7 mouse cellular contexts compared by ENCODE assay signal in genomic region chr11:55419296-55419677, GRCm38 (mm10). TPM values are rescaled to one million over a fixed set of nuclear protein-coding genes. Genes with fewer than 3 reads are reported as not detected.
DNase-seq lines count a peak whose midpoint lies in the region; ATAC-seq and TF ChIP-seq lines count a peak whose summit lies in the region.

No protein-coding gene starts in this region.

- WGBS in thymus, adult 2 months: 78% methylated on average over 4 of the region's 4 CpGs
- 3% methylated on average over 4 of the region's 4 CpGs for WGBS in embryonic facial prominence, embryonic 10.5 days
- WGBS in heart, embryonic 14.5 days: 1% methylated on average over 4 of the region's 4 CpGs
- WGBS in midbrain, postnatal 0 days: 5% methylated on average over 4 of the region's 4 CpGs

- no peaks in the 10 kb centered on the region for H3K36me3 ChIP-seq in thymus, adult 2 months (ENCODE audit: control insufficient read depth, insufficient read depth, low read length)
- H3K36me3 ChIP-seq in embryonic facial prominence, embryonic 10.5 days (replicated peaks): no peaks in the 10 kb centered on the region; the same call in 1 of the 2 replicates
- no peaks in the 10 kb centered on the region for H3K36me3 ChIP-seq in heart, embryonic 14.5 days (ENCODE audit: control insufficient read depth, insufficient read depth, low read length)
- no peaks in the 10 kb centered on the region for H3K36me3 ChIP-seq in midbrain, postnatal 0 days (ENCODE audit: insufficient read depth, low read length)

- intact Hi-C loops in left cerebral cortex, postnatal 4 days (cut with DNase I): no loop called here

- 0 out of 2 replicates have a peak overlapping the region, but pooled peaks have one; percentile 29 for H3K27ac ChIP-seq in thymus, adult 2 months (ENCODE audit: control insufficient read depth, insufficient read depth, low read length)
- peak overlapping the region; percentile 91 for H3K27ac ChIP-seq in embryonic facial prominence, embryonic 10.5 days (replicated peaks)
- peak overlapping the region; percentile 96 to 98 for H3K27ac ChIP-seq in heart, embryonic 14.5 days (replicated peaks in 1 of 2; ENCODE audit: control insufficient read depth in 1 of 2, insufficient read depth in 1 of 2, low read depth in 2 of 2, low read length in 2 of 2)
- H3K27ac ChIP-seq in midbrain, postnatal 0 days (ENCODE audit: low read depth, low read length): peak overlapping the region; percentile 77

- no peak for DNase-seq in thymus, adult 2 months
- no peak for DNase-seq in thymus, adult 18-20 months
- DNase-seq in embryonic facial prominence, embryonic 10.5 days (ENCODE audit: low spot score): no peak
- peak; percentile 53 for DNase-seq in left cerebral cortex, postnatal 4 days
- DNase-seq in midbrain, postnatal 0 days (ENCODE audit: low spot score): peak; percentile 55
- DNase-seq in yolk sac, embryonic 10.5 days (ENCODE audit: low spot score): no peak

- 0 out of 2 replicates have a peak, but pooled peaks cover 2% of the 10 kb centered on the region for H3K4me1 ChIP-seq in thymus, adult 2 months (replicated peaks; ENCODE audit: control insufficient read depth, insufficient read depth, low read length)
- peaks cover 58% of the 10 kb centered on the region for H3K4me1 ChIP-seq in embryonic facial prominence, embryonic 10.5 days
- H3K4me1 ChIP-seq in heart, embryonic 14.5 days (ENCODE audit: control insufficient read depth in 2 of 2, insufficient read depth in 2 of 2, low read length in 2 of 2): peaks cover 37 to 67% of the 10 kb centered on the region in 2 experiments
- peaks cover 11% of the 10 kb centered on the region; the same call in 1 of the 2 replicates for H3K4me1 ChIP-seq in midbrain, postnatal 0 days (ENCODE audit: insufficient read depth, low read length)

- TF ChIP-seq POLR2A in thymus, adult 2 months (IDR thresholded peaks at IDR 0.05; ENCODE audit: control insufficient read depth, extremely low read depth, insufficient read depth, low read length, poor library complexity): no peak

- H3K9ac ChIP-seq in heart, embryonic 14.5 days (ENCODE audit: low read length): peak overlapping the region; percentile 97
- H3K9ac ChIP-seq in midbrain, postnatal 0 days (replicated peaks; ENCODE audit: low read length, poor library complexity, severe bottlenecking): peak overlapping the region; percentile 48

- TF ChIP-seq CTCF in thymus, adult 2 months (IDR thresholded peaks at IDR 0.05; ENCODE audit: borderline replicate concordance, control insufficient read depth, extremely low read depth, insufficient read depth, low read length, poor library complexity): no peak
- no peak for TF ChIP-seq CTCF in midbrain, postnatal 0 days (IDR thresholded peaks at IDR 0.05)

- H3K4me2 ChIP-seq in heart, embryonic 14.5 days (ENCODE audit: low read length): peak overlapping the region; percentile 87
- peak overlapping the region; percentile 60 for H3K4me2 ChIP-seq in midbrain, postnatal 0 days (ENCODE audit: low read depth, low read length, poor library complexity, severe bottlenecking)

- peak overlapping the region; percentile 1; the same call in 1 of the 2 replicates for H3K4me3 ChIP-seq in thymus, adult 2 months (ENCODE audit: control insufficient read depth, insufficient read depth, low read length)
- H3K4me3 ChIP-seq in embryonic facial prominence, embryonic 10.5 days: peak overlapping the region; percentile 61
- H3K4me3 ChIP-seq in heart, embryonic 14.5 days (ENCODE audit: control insufficient read depth in 1 of 2, insufficient read depth in 1 of 2, low read depth in 1 of 2, low read length in 2 of 2): peak overlapping the region; percentile 70 to 81
- H3K4me3 ChIP-seq in midbrain, postnatal 0 days (ENCODE audit: low read depth, low read length): peak overlapping the region; percentile 31

- ATAC-seq in heart, embryonic 14.5 days (ENCODE audit: insufficient number of reproducible peaks, insufficient read depth, low FRiP score, low read depth): no peak
- no peak; the same call in 1 of the 2 replicates for ATAC-seq in midbrain, postnatal 0 days (ENCODE audit: low FRiP score)

- no peaks in the 10 kb centered on the region for H3K27me3 ChIP-seq in thymus, adult 2 months (ENCODE audit: control insufficient read depth, insufficient read depth, low read length)
- H3K27me3 ChIP-seq in embryonic facial prominence, embryonic 10.5 days (replicated peaks; ENCODE audit: low read depth, poor library complexity, severe bottlenecking): peaks cover 7% of the 10 kb centered on the region; the same call in 1 of the 2 replicates
- no peaks in the 10 kb centered on the region for H3K27me3 ChIP-seq in heart, embryonic 14.5 days (ENCODE audit: control insufficient read depth, insufficient read depth, low read length)
- no peaks in the 10 kb centered on the region for H3K27me3 ChIP-seq in midbrain, postnatal 0 days (ENCODE audit: insufficient read depth, low read length)

- no peaks in the 10 kb centered on the region for H3K9me3 ChIP-seq in embryonic facial prominence, embryonic 10.5 days
- no peaks in the 10 kb centered on the region for H3K9me3 ChIP-seq in heart, embryonic 14.5 days (ENCODE audit: control insufficient read depth, low read length)
- no peaks in the 10 kb centered on the region for H3K9me3 ChIP-seq in midbrain, postnatal 0 days (ENCODE audit: low read length)

RNA-seq across cellular contexts. Expression of gene Sparc, which starts 3.7 kb away (rescaled TPM):
- 177 and 230 TPM in 2 replicates for polyA plus RNA-seq in thymus, adult 2 months (2012; rRNA removed)
- 269 and 310 TPM in 2 replicates for polyA plus RNA-seq in embryonic facial prominence, embryonic 10.5 days (2016; fragmentation: Nextera tagmentation; extraction: Ambion mirVana)
- polyA plus RNA-seq in heart, embryonic 14.5 days (2014; fragmentation: Nextera tagmentation; extraction: Ambion mirVana): 1,748 and 1,849 TPM in 2 replicates
- 100 to 1,000 TPM; 228 to 243 TPM for total RNA-seq in left cerebral cortex, postnatal 4 days (2021)
- total RNA-seq in midbrain, postnatal 0 days (2014; rRNA removed): 261 and 313 TPM in 2 replicates
- polyA plus RNA-seq in midbrain, postnatal 0 days (2015; fragmentation: Nextera tagmentation; extraction: Ambion mirVana): 570 and 625 TPM in 2 replicates

RNA-seq across cellular contexts. Expression of gene Atox1, which starts 41.8 kb away (rescaled TPM):
- polyA plus RNA-seq in thymus, adult 2 months (2012; rRNA removed): 383 and 432 TPM in 2 replicates
- polyA plus RNA-seq in embryonic facial prominence, embryonic 10.5 days (2016; fragmentation: Nextera tagmentation; extraction: Ambion mirVana): 266 and 285 TPM in 2 replicates
- 311 and 354 TPM in 2 replicates for polyA plus RNA-seq in heart, embryonic 14.5 days (2014; fragmentation: Nextera tagmentation; extraction: Ambion mirVana)
- total RNA-seq in left cerebral cortex, postnatal 4 days (2021): 100 to 1,000 TPM; 124 to 130 TPM
- total RNA-seq in midbrain, postnatal 0 days (2014; rRNA removed): 133 and 147 TPM in 2 replicates
- polyA plus RNA-seq in midbrain, postnatal 0 days (2015; fragmentation: Nextera tagmentation; extraction: Ambion mirVana): 235 and 252 TPM in 2 replicates

RNA-seq across cellular contexts. Expression of gene G3bp1, which starts 50.2 kb away (rescaled TPM):
- polyA plus RNA-seq in thymus, adult 2 months (2012; rRNA removed): 42.3 and 52.3 TPM in 2 replicates
- 282 and 290 TPM in 2 replicates for polyA plus RNA-seq in embryonic facial prominence, embryonic 10.5 days (2016; fragmentation: Nextera tagmentation; extraction: Ambion mirVana)
- 103 and 104 TPM in 2 replicates for polyA plus RNA-seq in heart, embryonic 14.5 days (2014; fragmentation: Nextera tagmentation; extraction: Ambion mirVana)
- 10 to 100 TPM; 53.1 to 56.4 TPM for total RNA-seq in left cerebral cortex, postnatal 4 days (2021)
- total RNA-seq in midbrain, postnatal 0 days (2014; rRNA removed): 59.2 and 63.2 TPM in 2 replicates
- polyA plus RNA-seq in midbrain, postnatal 0 days (2015; fragmentation: Nextera tagmentation; extraction: Ambion mirVana): 63.5 and 67.4 TPM in 2 replicates

Comparison
In these comparisons a context has a peak if more than half of its experiments do, and no peak if none do; other contexts are left out.
1. DNase-seq: peak in left cerebral cortex, postnatal 4 days (single experiment) and midbrain, postnatal 0 days (single experiment); none in thymus, adult 2 months (single experiment), thymus, adult 18-20 months (0 of 2), embryonic facial prominence, embryonic 10.5 days (single experiment) and yolk sac, embryonic 10.5 days (single experiment).
2. H3K27ac ChIP-seq: peak in every context shown above with its lines; median percentile 97 in heart, embryonic 14.5 days; 91 in embryonic facial prominence, embryonic 10.5 days; 77 in midbrain, postnatal 0 days; 29 in thymus, adult 2 months.
3. H3K4me3 ChIP-seq: peak in every context shown above with its lines; median percentile 76 in heart, embryonic 14.5 days; 61 in embryonic facial prominence, embryonic 10.5 days; 31 in midbrain, postnatal 0 days; 1 in thymus, adult 2 months.